Mouse (Mus musculus) megakaryocyte, embryonic 14.5 days (primary cell): Measurements from ENCODE around the gene Klhl23. TPM values are rescaled to one million over a fixed set of nuclear protein-coding genes. Genes with fewer than 3 reads are reported as not detected.
A peak's percentile ranks its signal among the peaks of the same experiment; 100 is the strongest.

Experiments used
- H3K27me3 ChIP-seq: replicated peaks from 2 replicates; pipeline ENCODE3; 2012; ENCODE audit warnings: inconsistent platforms
- H3K36me3 ChIP-seq: replicated peaks from 2 replicates; pipeline ENCODE3; 2012; ENCODE audit warnings: low read length, inconsistent platforms, mixed read lengths
- H3K4me1 ChIP-seq: 2 replicates; pipeline ENCODE4 v1.6.1; 2012; ENCODE audit warnings: inconsistent platforms
- H3K4me3 ChIP-seq: replicated peaks from 2 replicates; pipeline ENCODE3; 2012; ENCODE audit warnings: moderate library complexity, mild to moderate bottlenecking, inconsistent platforms
- H3K9me3 ChIP-seq: 2 replicates; pipeline ENCODE4 v1.6.1; 2012; ENCODE audit warnings: inconsistent platforms
- FLI1 ChIP-seq: IDR thresholded peaks from 2 replicates; pipeline ENCODE4 v1.6.1; 2012; ENCODE audit warnings: low read length, inconsistent platforms, mixed read lengths
- GATA1 ChIP-seq: IDR thresholded peaks from 3 replicates; pipeline ENCODE4 v1.6.1; 2012; ENCODE audit warnings: mixed read lengths, low read length, inconsistent platforms, borderline replicate concordance
- polyA plus RNA-seq: library from polyadenylated mRNA; stranded (reverse); fragments of >175 nt; gene quantifications from 2 replicates; pipeline ENCODE4 v1.2.3, GENCODE M21; 2012; ENCODE audit warnings: low replicate concordance; ENCODE audit not compliant: insufficient read depth

The Klhl23 gene
- polyA plus RNA-seq, 1 experiment: 0.20 TPM

DNA sequence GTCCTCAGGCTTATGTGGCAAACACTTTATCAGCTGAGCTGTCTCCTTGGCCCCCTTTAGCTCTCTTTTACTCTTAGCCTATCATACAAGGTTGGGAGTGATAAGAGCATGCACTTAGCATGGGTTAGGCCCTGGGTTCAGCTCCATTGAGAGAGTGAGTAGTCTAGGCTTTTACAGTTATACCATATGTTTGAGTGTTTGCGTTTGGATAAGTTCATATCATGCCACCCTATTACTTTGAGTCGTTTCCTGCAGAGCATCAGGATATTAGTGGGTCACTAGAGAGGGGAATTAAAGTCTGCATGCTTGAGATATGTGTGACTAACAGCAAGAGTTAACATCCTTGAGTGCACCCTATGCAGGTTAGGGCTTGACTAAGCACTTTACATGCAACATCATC, 7.9 kb downstream of the Klhl23 start:
- Histone ChIP-seq H3K4me1 (peaks cover 14% of the 10 kb centered on the region), H3K4me3 (no peak overlapping the region), H3K36me3 (peaks cover 71% of the 10 kb centered on the region), H3K9me3 (no peaks in the 10 kb centered on the region), H3K27me3 (no peaks in the 10 kb centered on the region)
- TF ChIP-seq FLI1 (no peak), GATA1 (no peak)

DNA sequence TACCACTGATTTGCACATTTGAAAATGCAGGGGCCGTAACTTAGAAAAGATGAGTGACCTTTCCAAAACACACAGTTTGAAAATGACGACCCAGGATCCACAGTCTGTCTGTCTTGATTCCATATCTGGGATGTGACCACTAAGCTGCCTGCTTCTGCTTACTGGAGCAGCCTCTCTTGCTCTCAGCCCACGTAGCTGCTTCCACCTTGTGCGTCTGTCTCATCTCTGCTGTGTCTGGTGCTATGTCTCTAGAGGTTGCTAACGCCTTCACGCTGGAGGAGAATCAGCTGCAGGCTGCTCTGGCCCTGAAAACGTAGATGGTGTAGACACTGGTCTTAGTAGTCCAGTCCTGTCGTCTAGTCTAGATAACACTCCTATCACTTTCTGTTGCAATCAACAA, 8.4 kb downstream of the Klhl23 start:
- TF ChIP-seq FLI1 (no peak), GATA1 (no peak)
- Histone ChIP-seq H3K4me1 (peaks cover 12% of the 10 kb centered on the region), H3K4me3 (no peak overlapping the region), H3K36me3 (peaks cover 71% of the 10 kb centered on the region), H3K27me3 (no peaks in the 10 kb centered on the region), H3K9me3 (no peaks in the 10 kb centered on the region)

GRCm38 (mm10) chr2:69837244-69837967, 15.7 kb downstream of the Klhl23 start:
- H3K4me1 ChIP-seq: peaks cover 17% of the 10 kb centered on the region
- H3K36me3 ChIP-seq: peaks cover 46% of the 10 kb centered on the region
- H3K4me3 ChIP-seq: no peak overlapping the region
- no peaks in the 10 kb centered on the region for H3K9me3 ChIP-seq
- H3K27me3 ChIP-seq: no peaks in the 10 kb centered on the region
- TF ChIP-seq GATA1 (no peak), FLI1 (no peak)

GRCm38 (mm10) chr2:69837996-69838395, 16.3 kb downstream of the Klhl23 start:
- Histone ChIP-seq H3K27me3 (no peaks in the 10 kb centered on the region), H3K4me3 (no peak overlapping the region), H3K9me3 (no peaks in the 10 kb centered on the region), H3K4me1 (peaks cover 17% of the 10 kb centered on the region), H3K36me3 (peaks cover 42% of the 10 kb centered on the region)
- TF ChIP-seq FLI1: no peak
- TF ChIP-seq GATA1: no peak

- TF ChIP-seq GATA1: no peak
- TF ChIP-seq FLI1: no peak
- Histone ChIP-seq H3K36me3 (peaks cover 35% of the 10 kb centered on the region), H3K4me3 (no peak overlapping the region), H3K27me3 (no peaks in the 10 kb centered on the region), H3K9me3 (no peaks in the 10 kb centered on the region), H3K4me1 (peaks cover 17% of the 10 kb centered on the region)
These were observed 17.0 kb downstream of the Klhl23 start for GRCm38 (mm10) chr2:69838707-69839106.

DNA sequence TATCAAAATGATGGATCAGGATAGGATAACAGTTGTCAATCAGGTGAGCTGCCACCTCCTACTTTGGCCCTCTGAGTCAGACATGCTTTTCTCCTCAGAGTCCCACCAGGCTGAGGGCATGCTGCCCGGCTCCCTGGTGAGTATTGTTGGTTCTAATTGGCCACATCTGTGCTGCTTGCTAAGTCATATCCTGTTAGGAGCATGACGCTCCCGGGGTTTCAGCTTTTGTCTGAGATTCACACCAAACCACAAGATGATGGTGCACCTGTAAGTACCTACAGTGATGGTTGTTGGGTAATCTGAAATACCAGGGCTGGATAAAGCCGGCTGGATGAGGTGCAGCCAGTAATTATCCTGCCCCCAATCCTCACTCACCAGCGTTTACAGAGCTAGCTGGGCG, 18.5 kb downstream of the Klhl23 start:
- no peaks in the 10 kb centered on the region for H3K27me3 ChIP-seq
- no peaks in the 10 kb centered on the region for H3K9me3 ChIP-seq
- no peak for TF ChIP-seq GATA1

GRCm38 (mm10) chr2:69849215-69849614, 27.5 kb downstream of the Klhl23 start:
- Histone ChIP-seq H3K27me3 (no peaks in the 10 kb centered on the region), H3K36me3 (no peaks in the 10 kb centered on the region), H3K9me3 (no peaks in the 10 kb centered on the region), H3K4me3 (no peak overlapping the region), H3K4me1 (peaks cover 30% of the 10 kb centered on the region)
- TF ChIP-seq FLI1 (no peak), GATA1 (no peak)

More for the DNA sequence above, 18.5 kb downstream of the Klhl23 start:
- H3K4me1 ChIP-seq: peaks cover 17% of the 10 kb centered on the region
- no peak overlapping the region for H3K4me3 ChIP-seq
- H3K36me3 ChIP-seq: peaks cover 20% of the 10 kb centered on the region

DNA sequence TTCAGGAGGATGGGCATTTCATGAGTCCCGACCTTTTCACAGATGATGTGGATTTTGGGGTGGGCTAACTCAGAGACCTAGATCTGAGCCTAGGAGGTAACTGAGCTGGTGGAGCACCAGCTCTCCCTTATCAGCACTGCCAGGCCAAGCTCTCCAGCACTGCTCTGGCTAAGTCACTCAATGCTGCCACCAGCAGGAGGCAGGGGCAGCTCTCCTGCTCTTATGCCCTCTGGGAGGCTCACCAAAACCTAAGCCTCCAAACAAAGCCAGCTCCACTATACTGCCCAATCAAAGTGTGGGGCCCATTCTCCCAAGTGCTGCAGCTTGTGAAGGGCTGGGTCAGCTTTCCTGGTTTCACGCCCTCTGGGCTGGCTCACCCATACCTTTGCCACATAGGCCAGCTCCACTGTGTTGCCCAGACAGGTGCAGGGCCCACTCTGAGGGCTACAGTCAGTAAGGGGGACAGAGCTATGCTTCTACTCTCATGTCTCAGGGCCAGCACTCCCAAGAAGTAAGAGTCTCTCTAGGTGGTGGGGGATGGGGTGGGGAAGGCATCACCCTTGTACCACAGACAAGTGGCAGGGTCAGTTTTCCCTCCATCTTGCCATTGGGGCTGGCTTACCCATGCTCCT, 29.8 kb downstream of the Klhl23 start:
- H3K4me3 ChIP-seq: no peak overlapping the region
- no peaks in the 10 kb centered on the region for H3K36me3 ChIP-seq
- TF ChIP-seq FLI1: no peak
- 0 out of 3 replicates have a peak, but pooled peaks have one; percentile 39 for TF ChIP-seq GATA1
- H3K27me3 ChIP-seq: no peaks in the 10 kb centered on the region
- no peaks in the 10 kb centered on the region for H3K9me3 ChIP-seq
- peaks cover 53% of the 10 kb centered on the region for H3K4me1 ChIP-seq

GRCm38 (mm10) chr2:69856392-69856791, 34.6 kb downstream of the Klhl23 start:
- TF ChIP-seq FLI1 (no peak), GATA1 (no peak)
- Histone ChIP-seq H3K27me3 (no peaks in the 10 kb centered on the region), H3K4me3 (no peak overlapping the region), H3K4me1 (peaks cover 50% of the 10 kb centered on the region), H3K9me3 (no peaks in the 10 kb centered on the region), H3K36me3 (no peaks in the 10 kb centered on the region)

GRCm38 (mm10) chr2:69857882-69858281, 36.1 kb downstream of the Klhl23 start:
- Histone ChIP-seq H3K4me1 (peaks cover 45% of the 10 kb centered on the region), H3K4me3 (no peak overlapping the region), H3K9me3 (no peaks in the 10 kb centered on the region), H3K27me3 (no peaks in the 10 kb centered on the region), H3K36me3 (no peaks in the 10 kb centered on the region)
- TF ChIP-seq GATA1: no peak
- no peak for TF ChIP-seq FLI1
